ENCODE assay signal across 19 mouse cellular contexts in the genomic region with DNA sequence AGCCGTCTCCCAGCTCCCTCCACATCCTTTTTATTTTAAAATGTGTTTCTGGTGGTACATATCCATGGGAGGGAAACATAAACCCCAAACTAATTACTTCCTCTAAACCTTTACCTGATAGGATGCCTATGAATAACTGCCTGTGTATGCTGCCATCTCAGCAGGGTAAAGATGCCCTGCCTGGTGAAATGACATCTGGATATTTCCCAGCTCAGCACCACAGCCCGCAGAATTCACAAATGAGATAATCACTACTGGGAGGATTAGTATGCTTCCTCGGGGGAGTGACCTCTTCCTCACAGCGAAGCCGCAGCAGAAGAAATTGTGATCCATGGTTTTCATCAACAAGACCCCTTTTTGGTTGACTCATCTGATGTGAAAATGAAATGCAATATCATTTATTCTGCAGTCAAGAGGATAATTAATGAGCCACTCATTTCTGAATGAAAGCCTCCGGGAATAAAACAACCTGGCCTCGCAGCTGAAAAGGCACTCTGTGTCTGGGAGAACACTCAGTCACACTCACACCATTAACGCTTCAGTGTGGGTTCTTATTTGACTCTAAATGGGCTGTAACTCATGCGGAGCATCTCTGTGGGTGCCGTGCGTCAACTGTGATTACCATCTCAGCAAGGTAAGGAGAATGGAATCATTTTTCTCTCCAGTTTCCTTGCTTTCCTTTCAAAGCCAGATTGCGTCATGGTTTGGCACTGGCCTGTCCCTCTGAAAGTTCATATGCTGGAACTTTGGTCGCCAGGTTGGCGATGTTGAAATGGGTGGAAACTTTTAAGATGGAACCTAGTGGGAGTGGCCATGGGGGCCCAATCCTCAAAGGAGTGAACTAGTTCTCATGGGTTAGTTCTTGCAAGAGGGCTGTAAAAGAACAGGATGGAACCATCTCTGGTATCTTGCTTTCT. TPM values are rescaled to one million over a fixed set of nuclear protein-coding genes. Genes with fewer than 3 reads are reported as not detected.
DNase-seq lines count a peak whose midpoint lies in the region; ATAC-seq lines count a peak whose summit lies in the region.
"Had no signal": no experiment of that assay in that cellular context is flagged by ENCODE, and none has a peak within 500 bp of the region (broad histone marks: within the 10 kb centered on the region; RNA-seq: fewer than 3 reads in every experiment).

No protein-coding gene starts in this region.

- ATAC-seq in forebrain, embryonic 14.5 days = no peak
- no peak for ATAC-seq in forebrain, embryonic 11.5 days (replicated peaks; ENCODE audit: low FRiP score)
- peak; percentile 48; the same call in 1 of the 2 replicates for ATAC-seq in neural tube, embryonic 12.5 days (ENCODE audit: low FRiP score, low read depth)
- 0 out of 2 replicates have a peak, but pooled peaks have one; percentile 11 for ATAC-seq in midbrain, embryonic 16.5 days

- H3K4me3 ChIP-seq in forebrain, embryonic 14.5 days (ENCODE audit: low read depth, low read length) = no peak overlapping the region
- no peak overlapping the region for H3K4me3 ChIP-seq in forebrain, embryonic 11.5 days (ENCODE audit: low read depth, low read length)
- no peak overlapping the region for H3K4me3 ChIP-seq in neural tube, embryonic 12.5 days
- no peak overlapping the region for H3K4me3 ChIP-seq in midbrain, embryonic 16.5 days (ENCODE audit: low read depth, low read length)
- H3K4me3 ChIP-seq: embryonic facial prominence, embryonic 12.5 days; heart, adult 2 months; layer of hippocampus, adult 2 months; limb, embryonic 12.5 days had no signal

- peak; percentile 56 for DNase-seq in forebrain, embryonic 14.5 days (ENCODE audit: low spot score)
- no peak for DNase-seq in forebrain, embryonic 11.5 days (ENCODE audit: low spot score)
- DNase-seq in neural tube, embryonic 10.5 days (ENCODE audit: extremely low spot score, low spot score) = no peak
- DNase-seq in layer of hippocampus, postnatal 36 days = no peak
- no peak for DNase-seq in heart, postnatal 4 days
- DNase-seq: cerebellum, adult 11-12 months; gastrocnemius, postnatal 10 days; heart, adult 2 months; right cerebral cortex, postnatal 25 days; thymus, postnatal 4 days had no signal

- no peaks in the 10 kb centered on the region for H3K36me3 ChIP-seq in forebrain, embryonic 14.5 days (ENCODE audit: control insufficient read depth, insufficient read depth, low read length)
- H3K36me3 ChIP-seq in forebrain, embryonic 11.5 days (ENCODE audit: control insufficient read depth, insufficient read depth, low read length) = no peaks in the 10 kb centered on the region
- no peaks in the 10 kb centered on the region for H3K36me3 ChIP-seq in neural tube, embryonic 12.5 days
- no peaks in the 10 kb centered on the region for H3K36me3 ChIP-seq in midbrain, embryonic 16.5 days (ENCODE audit: control insufficient read depth, insufficient read depth, low read length)
- H3K36me3 ChIP-seq: embryonic facial prominence, embryonic 12.5 days; limb, embryonic 12.5 days had no signal

- no peak overlapping the region for H3K9ac ChIP-seq in forebrain, embryonic 14.5 days (ENCODE audit: low read length)
- no peak overlapping the region for H3K9ac ChIP-seq in forebrain, embryonic 11.5 days (ENCODE audit: low read length)
- H3K9ac ChIP-seq in neural tube, embryonic 12.5 days = no peak overlapping the region
- H3K9ac ChIP-seq in midbrain, embryonic 16.5 days (ENCODE audit: low read depth, low read length) = no peak overlapping the region
- H3K9ac ChIP-seq: embryonic facial prominence, embryonic 12.5 days; limb, embryonic 12.5 days had no signal

- H3K4me1 ChIP-seq in forebrain, embryonic 14.5 days (ENCODE audit: control insufficient read depth, insufficient read depth, low read length) = 0 out of 2 replicates have a peak, but pooled peaks cover 3% of the 10 kb centered on the region
- no peaks in the 10 kb centered on the region for H3K4me1 ChIP-seq in forebrain, embryonic 11.5 days (replicated peaks; ENCODE audit: control insufficient read depth, insufficient read depth, low read length)
- 0 out of 2 replicates have a peak, but pooled peaks cover 3% of the 10 kb centered on the region for H3K4me1 ChIP-seq in neural tube, embryonic 12.5 days
- peaks cover 10% of the 10 kb centered on the region; the same call in 1 of the 2 replicates for H3K4me1 ChIP-seq in midbrain, embryonic 16.5 days (ENCODE audit: control insufficient read depth, insufficient read depth, low read length)
- H3K4me1 ChIP-seq: embryonic facial prominence, embryonic 12.5 days; limb, embryonic 12.5 days had no signal

- no peak overlapping the region for H3K4me2 ChIP-seq in forebrain, embryonic 14.5 days (ENCODE audit: low read length)
- H3K4me2 ChIP-seq in forebrain, embryonic 11.5 days (ENCODE audit: low read depth, low read length, severe bottlenecking) = no peak overlapping the region
- no peak overlapping the region for H3K4me2 ChIP-seq in neural tube, embryonic 12.5 days (replicated peaks)
- no peak overlapping the region for H3K4me2 ChIP-seq in midbrain, embryonic 16.5 days (ENCODE audit: low read length)
- H3K4me2 ChIP-seq: embryonic facial prominence, embryonic 12.5 days; limb, embryonic 12.5 days had no signal

- no peaks in the 10 kb centered on the region for H3K9me3 ChIP-seq in forebrain, embryonic 14.5 days (replicated peaks; ENCODE audit: control insufficient read depth, low read length)
- no peaks in the 10 kb centered on the region for H3K9me3 ChIP-seq in forebrain, embryonic 11.5 days (ENCODE audit: control insufficient read depth, low read length)
- H3K9me3 ChIP-seq in neural tube, embryonic 12.5 days = no peaks in the 10 kb centered on the region
- H3K9me3 ChIP-seq in midbrain, embryonic 16.5 days (replicated peaks; ENCODE audit: control insufficient read depth, low read length, poor library complexity, severe bottlenecking) = no peaks in the 10 kb centered on the region; the same call in 1 of the 2 replicates
- H3K9me3 ChIP-seq: embryonic facial prominence, embryonic 12.5 days; limb, embryonic 12.5 days had no signal

- no peak overlapping the region; the same call in 1 of the 2 replicates for H3K27ac ChIP-seq in forebrain, embryonic 14.5 days (ENCODE audit: low read depth, low read length)
- no peak overlapping the region for H3K27ac ChIP-seq in forebrain, embryonic 11.5 days (ENCODE audit: low read depth, low read length)
- no peak overlapping the region for H3K27ac ChIP-seq in neural tube, embryonic 12.5 days
- H3K27ac ChIP-seq in midbrain, embryonic 16.5 days (ENCODE audit: low read length) = no peak overlapping the region
- H3K27ac ChIP-seq: embryonic facial prominence, embryonic 12.5 days; heart, adult 2 months; layer of hippocampus, adult 2 months; limb, embryonic 12.5 days had no signal

- no peaks in the 10 kb centered on the region for H3K27me3 ChIP-seq in forebrain, embryonic 14.5 days (replicated peaks; ENCODE audit: control insufficient read depth, insufficient read depth, low read length)
- no peaks in the 10 kb centered on the region for H3K27me3 ChIP-seq in forebrain, embryonic 11.5 days (ENCODE audit: control insufficient read depth, insufficient read depth, low read length)
- no peaks in the 10 kb centered on the region for H3K27me3 ChIP-seq in neural tube, embryonic 12.5 days (replicated peaks)
- H3K27me3 ChIP-seq in midbrain, embryonic 16.5 days (ENCODE audit: control insufficient read depth, insufficient read depth, low read depth, low read length) = no peaks in the 10 kb centered on the region
- H3K27me3 ChIP-seq: embryonic facial prominence, embryonic 12.5 days had no signal

- WGBS in forebrain, embryonic 14.5 days = 47% methylated on average over 14 of the region's 14 CpGs
- WGBS in forebrain, embryonic 11.5 days = 70% methylated on average over 14 of the region's 14 CpGs
- WGBS in neural tube, embryonic 12.5 days = 42% methylated on average over 14 of the region's 14 CpGs
- WGBS in midbrain, embryonic 16.5 days = 39% methylated on average over 14 of the region's 14 CpGs

RNA-seq across cellular contexts. Expression of a gene that starts 36.1 kb away (rescaled TPM):
- polyA plus RNA-seq in forebrain, embryonic 14.5 days (2014; fragmentation: Nextera tagmentation; extraction: Ambion mirVana) = 1.5 and 2.0 TPM in 2 replicates
- 1.2 and 2.0 TPM in 2 replicates for polyA plus RNA-seq in forebrain, embryonic 11.5 days (2014; fragmentation: Nextera tagmentation; extraction: Ambion mirVana)
- 0.33 TPM in 1 of 2 replicates, not detected in the other for polyA plus RNA-seq in neural tube, embryonic 12.5 days (2016; fragmentation: Nextera tagmentation; extraction: Ambion mirVana)
- 0.74 and 1.3 TPM in 2 replicates for polyA plus RNA-seq in midbrain, embryonic 16.5 days (2015; fragmentation: Nextera tagmentation; extraction: Ambion mirVana)
- 1 to 10 TPM in 1 of 2 experiments, under 1 TPM in 1; 0.85 to 1.1 TPM for total RNA-seq in layer of hippocampus, postnatal 36 days (2021)
- not detected for total RNA-seq in heart, postnatal 4 days (2021)
- total RNA-seq: ES-E14; heart, adult 2 months had no signal
- polyA plus RNA-seq: heart, adult 2 months; heart, postnatal 0 days; intestine, embryonic 14.5 days; kidney, embryonic 14.5 days had no signal

Comparison
In these comparisons a context has a peak if more than half of its experiments do, and no peak if none do; other contexts are left out.
1. ATAC-seq: peak in neural tube, embryonic 12.5 days (single experiment) and midbrain, embryonic 16.5 days (single experiment); none in forebrain, embryonic 14.5 days (single experiment) and forebrain, embryonic 11.5 days (single experiment).